Mouse (Mus musculus): ENCODE data around the gene Elovl4. TPM values are rescaled to one million over a fixed set of nuclear protein-coding genes. Genes with fewer than 3 reads are reported as not detected.

Gene Elovl4
- polyA plus RNA-seq, 1 experiment from 2014 or later = 2.2 TPM

DNA sequence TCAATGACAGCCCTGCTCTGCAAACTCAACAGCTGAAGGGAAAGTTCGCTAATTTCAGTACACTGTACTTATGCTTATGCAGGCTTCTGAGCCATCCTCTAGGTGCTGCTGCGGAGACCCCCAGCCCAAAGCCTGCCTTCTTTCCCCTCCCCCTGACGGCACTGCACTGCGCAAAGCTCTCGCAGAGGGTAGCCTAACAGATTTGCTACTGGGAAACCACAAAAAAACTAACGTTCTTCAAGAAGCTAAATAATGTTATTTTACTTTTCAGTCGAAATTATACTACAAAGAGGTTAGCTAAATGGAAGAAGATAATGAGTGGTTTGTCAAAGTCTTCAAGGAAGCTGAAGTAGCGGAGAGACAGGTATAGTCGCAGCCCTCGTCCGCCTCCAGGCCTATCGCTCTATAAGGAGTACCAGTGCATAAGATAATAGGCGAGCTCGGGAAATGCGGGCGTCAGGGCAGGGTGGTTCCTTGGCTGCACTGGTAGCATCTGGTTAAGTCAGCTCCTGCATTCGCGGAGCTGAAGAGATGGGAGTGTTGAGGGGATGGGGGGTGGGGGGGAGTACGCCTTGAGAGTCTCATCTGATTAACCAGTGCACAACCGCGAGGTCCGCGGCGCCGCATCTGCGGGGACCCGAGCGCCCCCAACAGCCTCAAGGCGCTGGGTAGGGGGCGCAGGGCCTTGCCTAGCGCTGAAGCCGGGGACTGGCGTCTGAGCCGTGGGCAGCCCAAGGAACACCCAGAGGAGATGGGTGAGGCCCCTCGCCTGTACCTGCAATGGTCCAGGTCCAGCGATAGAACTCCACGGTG, 707 bp downstream of the Elovl4 start:
- Histone ChIP-seq H3K4me1 (replicated peaks) (peaks cover 17% of the 10 kb centered on the region), H3K9ac (peak overlapping the region; percentile 59), H3K4me3 (peak overlapping the region; percentile 65), H3K4me2 (peak overlapping the region; percentile 100), H3K36me3 (no peaks in the 10 kb centered on the region), H3K9me3 (replicated peaks) (no peaks in the 10 kb centered on the region), H3K27ac (no peak overlapping the region), H3K27me3 (peaks cover 42% of the 10 kb centered on the region)
- peak; percentile 49; the same call in 1 of the 2 replicates for ATAC-seq (replicated peaks; ENCODE audit: insufficient number of reproducible peaks, insufficient read depth, low FRiP score, low read depth)
- WGBS = under 1% methylated on average over 37 of the region's 37 CpGs

DNA sequence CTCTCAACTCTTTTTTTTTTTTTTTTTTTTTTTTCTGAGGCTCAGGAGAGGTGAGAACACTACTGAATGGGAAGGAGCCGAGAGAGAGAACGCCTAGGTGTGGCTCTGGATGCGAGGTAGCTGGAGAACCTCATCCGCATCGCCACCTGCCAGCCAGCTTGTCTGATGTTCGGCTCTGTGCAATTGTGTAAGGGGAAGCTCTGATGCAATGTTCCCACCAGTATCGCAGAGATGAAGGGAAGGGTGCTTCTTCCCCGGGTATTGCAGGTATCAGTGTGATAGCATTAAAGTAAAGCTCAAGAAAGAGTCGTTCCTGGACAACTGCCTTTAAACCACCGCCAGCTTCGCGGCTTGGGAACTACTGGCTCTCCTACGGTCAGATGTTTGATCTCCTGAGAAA, 1.7 kb downstream of the Elovl4 start:
- no peak overlapping the region for H3K4me2 ChIP-seq
- peaks cover 42% of the 10 kb centered on the region for H3K27me3 ChIP-seq
- peaks cover 17% of the 10 kb centered on the region for H3K4me1 ChIP-seq (replicated peaks)
- H3K27ac ChIP-seq = no peak overlapping the region
- WGBS = 50% methylated on average over 13 of the region's 13 CpGs
- no peak overlapping the region for H3K4me3 ChIP-seq
- no peaks in the 10 kb centered on the region for H3K9me3 ChIP-seq (replicated peaks)
- H3K36me3 ChIP-seq = no peaks in the 10 kb centered on the region
- no peak overlapping the region for H3K9ac ChIP-seq
- ATAC-seq (replicated peaks; ENCODE audit: insufficient number of reproducible peaks, insufficient read depth, low FRiP score, low read depth) = no peak

DNA sequence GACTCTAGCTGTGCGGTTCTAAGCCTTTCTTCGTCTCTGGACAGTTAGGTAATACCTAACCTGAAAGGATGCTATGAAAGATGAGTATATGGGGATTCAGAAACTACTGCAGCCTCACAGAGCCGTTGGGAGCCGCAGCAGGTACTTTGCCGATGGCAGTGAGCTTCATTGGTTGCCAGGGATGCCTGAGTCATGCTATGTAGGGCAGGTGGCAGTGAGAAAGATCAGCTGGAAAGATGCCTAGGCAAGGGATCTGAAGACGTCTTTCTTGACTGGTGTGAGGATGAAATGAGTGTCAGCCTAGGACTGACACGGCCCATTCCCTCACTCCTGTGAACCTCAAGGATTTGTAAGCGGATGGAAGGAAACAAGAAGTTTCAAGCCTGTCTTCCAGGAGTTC, 8.2 kb downstream of the Elovl4 start:
- WGBS = 76% methylated on average over 8 of the region's 8 CpGs
- Histone ChIP-seq H3K9ac (no peak overlapping the region), H3K9me3 (replicated peaks) (no peaks in the 10 kb centered on the region), H3K4me3 (no peak overlapping the region), H3K27me3 (peaks cover 5% of the 10 kb centered on the region; the same call in 1 of the 2 replicates), H3K36me3 (no peaks in the 10 kb centered on the region), H3K4me2 (no peak overlapping the region), H3K4me1 (replicated peaks) (no peaks in the 10 kb centered on the region), H3K27ac (no peak overlapping the region)
- ATAC-seq (replicated peaks; ENCODE audit: insufficient number of reproducible peaks, insufficient read depth, low FRiP score, low read depth) = no peak

DNA sequence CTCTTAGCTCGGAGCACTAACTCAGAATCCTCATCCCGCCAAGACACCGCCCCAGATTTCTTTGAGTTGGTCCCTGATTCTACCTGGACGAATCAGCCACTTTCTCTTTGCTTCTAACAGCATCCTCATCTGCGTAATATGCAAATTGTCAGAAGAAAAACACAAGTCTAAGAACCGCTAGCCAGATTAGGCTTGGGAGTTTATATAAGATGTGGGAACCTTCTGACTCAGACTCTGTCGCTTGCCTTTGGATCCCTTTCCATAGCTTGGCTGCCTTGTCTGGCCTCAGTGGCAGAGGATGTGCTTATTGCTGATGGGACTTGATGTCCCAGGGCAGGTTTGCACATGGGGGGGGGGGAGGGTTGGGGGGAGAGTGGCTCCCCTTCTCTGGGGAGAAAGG, 9.2 kb downstream of the Elovl4 start:
- Histone ChIP-seq H3K27me3 (no peaks in the 10 kb centered on the region), H3K36me3 (no peaks in the 10 kb centered on the region), H3K4me3 (no peak overlapping the region), H3K4me2 (no peak overlapping the region), H3K9me3 (replicated peaks) (no peaks in the 10 kb centered on the region), H3K27ac (no peak overlapping the region), H3K9ac (no peak overlapping the region), H3K4me1 (replicated peaks) (no peaks in the 10 kb centered on the region)
- no peak for ATAC-seq (replicated peaks; ENCODE audit: insufficient number of reproducible peaks, insufficient read depth, low FRiP score, low read depth)
- WGBS = 80% methylated on average over 7 of the region's 7 CpGs

DNA sequence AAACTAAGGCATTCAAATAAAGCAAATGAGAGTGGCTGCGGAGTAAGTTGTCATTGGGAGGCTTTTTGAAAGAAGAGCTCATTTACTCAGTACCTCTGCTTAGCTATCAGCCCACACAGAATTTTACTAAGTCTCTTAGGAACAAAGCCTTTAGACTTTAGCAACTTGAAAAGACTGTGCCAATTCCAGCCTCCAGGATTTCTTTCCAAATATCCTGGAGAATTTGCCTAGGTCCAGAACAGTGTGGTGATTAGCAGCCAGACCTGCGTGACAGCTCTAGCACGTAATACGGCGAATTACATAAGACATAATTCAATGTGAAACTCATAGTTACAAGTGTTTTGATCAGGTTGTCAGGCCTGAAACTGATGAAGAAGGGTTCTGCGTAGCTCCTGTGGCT, 16.8 kb downstream of the Elovl4 start:
- Histone ChIP-seq H3K9me3 (replicated peaks) (no peaks in the 10 kb centered on the region), H3K27ac (no peak overlapping the region), H3K4me2 (no peak overlapping the region), H3K36me3 (no peaks in the 10 kb centered on the region), H3K4me1 (replicated peaks) (no peaks in the 10 kb centered on the region), H3K9ac (no peak overlapping the region), H3K27me3 (no peaks in the 10 kb centered on the region), H3K4me3 (no peak overlapping the region)
- 94% methylated on average over 6 of the region's 6 CpGs for WGBS
- no peak for ATAC-seq (replicated peaks; ENCODE audit: insufficient number of reproducible peaks, insufficient read depth, low FRiP score, low read depth)

DNA sequence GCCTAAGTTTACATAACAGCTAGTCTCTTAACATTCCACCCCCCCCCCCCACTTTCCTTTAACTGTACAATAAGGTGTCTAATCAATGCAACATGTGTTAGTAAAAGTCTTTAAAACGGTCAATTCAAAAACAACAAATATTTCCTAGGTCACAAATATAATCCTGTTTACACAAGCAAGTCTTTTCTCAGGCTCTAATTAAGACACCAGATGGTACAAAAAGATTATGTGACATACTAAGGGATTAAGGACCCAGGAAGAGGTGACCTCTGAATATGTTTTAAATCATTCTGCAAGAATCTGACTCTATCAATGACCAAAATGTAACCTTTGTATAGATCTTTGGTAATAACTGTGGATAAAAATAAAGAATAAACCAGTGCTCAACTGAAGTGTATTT, 20.6 kb downstream of the Elovl4 start:
- no peak overlapping the region for H3K4me3 ChIP-seq
- H3K36me3 ChIP-seq = no peaks in the 10 kb centered on the region
- H3K9me3 ChIP-seq (replicated peaks) = no peaks in the 10 kb centered on the region
- no peak for ATAC-seq (replicated peaks; ENCODE audit: insufficient number of reproducible peaks, insufficient read depth, low FRiP score, low read depth)
- H3K4me2 ChIP-seq = no peak overlapping the region
- no peak overlapping the region for H3K27ac ChIP-seq
- H3K27me3 ChIP-seq = no peaks in the 10 kb centered on the region
- WGBS = 64% methylated on average over 1 of the region's 1 CpGs
- no peaks in the 10 kb centered on the region for H3K4me1 ChIP-seq (replicated peaks)
- H3K9ac ChIP-seq = no peak overlapping the region

DNA sequence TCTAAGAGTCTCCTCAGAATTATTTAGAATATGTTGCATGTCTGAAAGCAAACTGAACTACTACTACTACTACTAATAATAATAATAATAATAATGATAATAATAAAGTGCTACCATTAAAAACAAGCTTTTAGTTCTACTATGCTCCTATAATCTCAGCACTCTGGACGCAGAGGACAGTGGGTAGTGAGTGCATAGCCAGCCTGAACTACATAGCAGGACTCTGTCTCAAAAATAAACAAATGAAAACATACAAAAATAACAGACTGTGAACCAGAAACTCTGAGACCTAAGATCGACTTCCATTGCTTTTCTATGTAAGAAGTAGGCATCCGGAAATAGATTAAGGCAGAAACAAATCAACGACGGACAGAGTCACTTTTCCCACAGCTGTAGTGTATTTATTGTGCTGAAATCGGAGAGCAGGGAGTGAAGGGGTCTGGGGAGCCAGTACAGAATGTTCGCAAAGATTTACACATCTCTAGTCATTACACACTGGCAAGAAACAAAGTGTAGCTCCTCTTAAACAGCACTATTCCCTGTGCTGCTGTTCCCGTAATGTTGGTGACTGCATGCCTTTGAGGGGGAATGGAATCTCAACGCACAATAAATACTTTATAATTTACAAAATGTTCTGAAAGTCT, 27.6 kb downstream of the Elovl4 start:
- no peaks in the 10 kb centered on the region for H3K4me1 ChIP-seq (replicated peaks)
- H3K4me3 ChIP-seq = no peak overlapping the region
- no peak for ATAC-seq (replicated peaks; ENCODE audit: insufficient number of reproducible peaks, insufficient read depth, low FRiP score, low read depth)
- H3K27me3 ChIP-seq = no peaks in the 10 kb centered on the region
- no peak overlapping the region for H3K27ac ChIP-seq
- H3K4me2 ChIP-seq = no peak overlapping the region
- no peaks in the 10 kb centered on the region for H3K9me3 ChIP-seq (replicated peaks)
- no peaks in the 10 kb centered on the region for H3K36me3 ChIP-seq
- 74% methylated on average over 9 of the region's 9 CpGs for whole genome bisulfite sequencing
- H3K9ac ChIP-seq = no peak overlapping the region

DNA sequence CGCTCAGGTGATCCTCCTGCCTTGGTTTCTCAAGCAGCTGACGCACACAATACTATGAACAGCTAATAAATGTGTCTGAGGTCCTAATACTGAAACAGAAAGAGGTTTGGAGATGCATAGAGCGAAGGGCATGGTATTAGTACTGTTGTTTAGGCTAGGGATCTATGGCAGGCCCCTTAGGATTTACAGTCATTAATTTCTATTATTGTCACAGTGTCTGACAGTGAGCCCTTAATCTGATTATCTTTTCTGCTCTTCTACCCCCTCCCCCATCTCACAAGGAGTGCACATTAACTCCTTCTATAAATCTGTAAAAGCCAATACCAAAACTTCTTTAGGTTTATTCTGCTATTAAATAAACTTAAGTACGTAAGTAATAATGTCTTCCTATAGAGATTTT, 44.8 kb downstream of the Elovl4 start:
- 78% methylated on average over 4 of the region's 4 CpGs for WGBS
- H3K27me3 ChIP-seq = no peaks in the 10 kb centered on the region
- no peak overlapping the region for H3K4me3 ChIP-seq

DNA sequence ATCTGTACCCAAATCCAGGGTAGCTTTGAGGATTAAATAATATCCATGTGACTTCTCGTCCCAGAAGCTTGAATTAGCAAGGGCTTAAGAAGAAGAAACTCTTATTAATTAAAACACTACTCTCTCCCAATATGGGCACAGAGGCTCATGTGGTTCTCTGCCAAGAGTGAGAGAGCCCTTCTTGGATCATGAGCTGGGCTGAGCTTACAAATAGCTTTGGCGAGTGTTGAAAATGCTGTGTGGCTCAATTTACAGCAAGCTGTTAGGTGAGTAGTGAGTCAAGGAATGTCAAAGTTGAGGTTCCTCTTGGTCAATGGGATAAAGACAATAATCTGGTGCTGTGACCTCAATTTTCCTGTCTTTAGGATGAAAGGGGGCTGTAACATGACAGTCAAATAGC, 74.2 kb downstream of the Elovl4 start:
- no peak for ATAC-seq (replicated peaks; ENCODE audit: insufficient number of reproducible peaks, insufficient read depth, low FRiP score, low read depth)
- Histone ChIP-seq H3K9ac (no peak overlapping the region), H3K4me2 (no peak overlapping the region), H3K36me3 (no peaks in the 10 kb centered on the region), H3K27ac (no peak overlapping the region), H3K9me3 (replicated peaks) (no peaks in the 10 kb centered on the region), H3K4me1 (replicated peaks) (peaks cover 2% of the 10 kb centered on the region), H3K27me3 (no peaks in the 10 kb centered on the region), H3K4me3 (no peak overlapping the region)
- WGBS = 58% methylated on average over 2 of the region's 2 CpGs

More for the DNA sequence above, 44.8 kb downstream of the Elovl4 start:
- Histone ChIP-seq H3K9ac (no peak overlapping the region), H3K36me3 (no peaks in the 10 kb centered on the region), H3K4me2 (no peak overlapping the region), H3K9me3 (replicated peaks) (no peaks in the 10 kb centered on the region), H3K27ac (no peak overlapping the region), H3K4me1 (replicated peaks) (no peaks in the 10 kb centered on the region)
- ATAC-seq (replicated peaks; ENCODE audit: insufficient number of reproducible peaks, insufficient read depth, low FRiP score, low read depth) = no peak

DNA sequence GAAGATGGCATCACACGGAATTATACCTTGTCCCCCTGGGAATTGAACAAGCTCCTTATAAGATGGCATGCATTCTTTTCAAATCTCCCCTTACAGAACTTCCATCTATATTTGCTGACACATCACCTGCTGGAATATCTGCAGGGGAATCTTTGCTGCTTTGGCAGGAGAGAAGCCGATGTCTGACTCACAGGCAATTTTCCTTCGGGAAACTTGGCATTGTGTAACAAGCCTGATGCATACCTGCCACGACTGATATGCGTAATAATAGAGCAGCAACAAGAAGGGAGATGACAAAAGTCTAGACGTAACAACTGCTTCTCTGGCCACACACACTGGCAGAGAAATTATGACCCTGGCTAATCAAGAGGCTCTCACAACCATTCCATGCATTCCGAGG, 75.2 kb downstream of the Elovl4 start:
- 51% methylated on average over 7 of the region's 7 CpGs for WGBS
- Histone ChIP-seq H3K9me3 (replicated peaks) (no peaks in the 10 kb centered on the region), H3K36me3 (no peaks in the 10 kb centered on the region), H3K9ac (no peak overlapping the region), H3K4me2 (no peak overlapping the region), H3K4me3 (no peak overlapping the region), H3K27ac (no peak overlapping the region), H3K27me3 (no peaks in the 10 kb centered on the region), H3K4me1 (replicated peaks) (peaks cover 4% of the 10 kb centered on the region)
- ATAC-seq (replicated peaks; ENCODE audit: insufficient number of reproducible peaks, insufficient read depth, low FRiP score, low read depth) = no peak

Data from heart, embryonic 15.5 days (tissue).